Mouse (Mus musculus): Measurements from ENCODE around the gene Usp45.

The Usp45 gene

DNA sequence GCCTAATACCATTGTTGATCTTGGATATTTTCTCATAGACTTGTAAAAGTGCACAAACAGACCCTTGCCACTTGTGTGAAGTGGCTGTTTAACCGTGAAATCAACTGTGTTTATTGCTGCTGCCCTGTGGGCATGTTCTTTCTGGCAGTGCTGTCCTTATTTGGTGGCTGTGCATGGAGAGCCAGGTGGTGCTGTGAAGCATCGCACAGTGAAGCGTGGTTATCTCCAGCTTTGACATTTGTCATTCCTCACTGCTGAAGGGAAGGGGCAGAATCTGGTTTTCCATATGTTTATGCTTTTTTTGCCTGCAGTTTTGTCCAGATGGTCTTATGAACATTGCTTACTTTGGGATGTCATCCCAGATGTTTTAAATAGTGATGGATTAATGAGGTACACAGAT lies 26.7 kb downstream of the Usp45 start:
- no peak for DNase-seq (ENCODE audit: low spot score)

DNA sequence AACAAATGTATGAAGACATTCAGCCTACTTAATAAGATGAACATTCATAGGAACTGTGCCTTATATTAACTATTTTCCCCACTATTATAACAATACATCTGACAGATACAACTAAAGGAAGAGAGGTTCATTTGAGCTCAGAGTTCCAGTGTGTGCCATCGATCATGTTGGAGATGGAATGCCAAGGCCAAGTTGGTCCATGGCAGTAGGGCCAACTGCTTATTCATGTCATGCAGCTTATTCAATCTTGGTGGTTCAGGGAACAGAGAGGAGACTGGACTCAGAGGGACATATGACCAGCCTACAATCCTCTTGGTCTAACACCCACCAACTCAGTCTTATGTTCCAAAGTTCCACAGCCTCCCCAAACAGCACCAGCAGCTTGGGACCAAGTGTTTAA lies 34.1 kb downstream of the Usp45 start:
- DNase-seq (ENCODE audit: low spot score): no peak

DNA sequence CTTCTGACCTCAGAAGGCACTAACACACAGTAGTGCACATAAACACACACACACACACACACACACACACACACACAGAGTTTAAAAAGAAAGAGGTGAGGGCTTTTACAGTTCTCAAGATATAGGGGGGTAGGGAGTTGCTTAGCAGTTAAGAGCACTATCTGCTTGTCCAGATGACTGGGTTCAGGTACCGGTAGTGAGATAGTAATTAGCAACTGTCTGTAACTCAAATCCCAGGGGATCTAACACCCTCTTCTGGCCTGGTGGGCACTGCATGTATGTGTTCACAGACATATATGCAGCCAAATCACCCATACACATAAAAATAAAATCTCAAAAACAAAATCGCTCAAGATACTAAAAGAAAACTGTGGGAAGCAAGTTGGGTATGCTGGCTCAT lies 34.7 kb downstream of the Usp45 start:
- DNase-seq (ENCODE audit: low spot score): no peak

DNA sequence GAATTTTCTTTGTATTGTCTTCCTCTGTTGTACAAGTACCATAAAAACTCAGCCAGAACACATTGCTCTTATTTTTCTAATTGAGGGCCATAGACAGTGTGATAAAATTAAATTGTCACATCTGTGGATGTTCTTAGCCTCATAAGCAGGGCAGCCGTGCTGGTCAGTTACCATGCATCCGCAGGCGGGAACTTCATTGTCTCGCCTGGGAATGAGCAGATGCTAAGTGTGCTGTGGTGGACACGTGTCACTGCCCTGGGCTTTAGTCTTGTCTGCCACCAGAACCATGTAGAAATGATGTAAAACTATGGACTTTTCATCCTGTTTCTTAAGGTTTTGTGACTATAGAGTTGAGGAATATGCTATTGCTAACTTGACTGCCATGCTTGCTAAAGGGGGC lies 40.2 kb downstream of the Usp45 start:
- DNase-seq (ENCODE audit: low spot score): no peak

DNA sequence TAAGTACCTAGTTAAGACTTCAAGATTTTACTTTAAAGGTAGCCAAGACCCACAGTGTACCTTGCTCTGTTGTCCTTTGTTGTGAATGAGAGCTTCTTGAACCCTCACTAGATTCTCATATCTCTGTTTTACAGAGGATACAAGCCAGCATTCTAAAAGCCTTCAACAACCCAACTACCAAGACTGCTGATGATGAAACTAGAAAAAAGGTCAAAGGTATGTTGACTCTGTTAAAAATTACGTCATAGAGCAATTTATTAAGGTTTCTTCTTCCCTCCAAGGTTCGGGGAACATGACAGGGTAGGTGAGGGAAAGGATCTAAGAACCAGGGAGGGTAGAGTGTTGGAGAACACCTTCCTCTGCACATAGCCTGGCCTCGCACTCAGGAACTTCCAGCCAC lies 43.7 kb downstream of the Usp45 start:
- DNase-seq (ENCODE audit: low spot score): no peak

DNA sequence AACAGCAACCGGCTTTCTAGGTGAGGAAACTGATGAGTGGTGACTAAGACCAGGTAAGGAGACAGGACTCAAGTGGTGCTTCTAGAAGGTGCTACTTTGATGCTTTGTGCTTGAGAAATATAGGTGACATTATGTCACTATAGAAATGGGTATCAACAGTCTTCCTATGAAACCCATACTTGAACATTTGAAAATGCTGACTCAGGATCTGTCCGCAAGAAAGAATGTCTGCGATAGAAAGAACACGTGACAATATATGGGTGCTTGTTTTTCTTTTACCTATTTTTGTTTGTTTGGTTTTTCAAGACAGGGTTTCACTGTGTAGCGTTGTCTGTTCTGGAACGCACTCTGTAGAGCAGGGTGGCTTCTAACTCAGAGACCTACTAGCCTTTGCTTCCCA lies 45.7 kb downstream of the Usp45 start:
- no peak for DNase-seq (ENCODE audit: low spot score)

DNA sequence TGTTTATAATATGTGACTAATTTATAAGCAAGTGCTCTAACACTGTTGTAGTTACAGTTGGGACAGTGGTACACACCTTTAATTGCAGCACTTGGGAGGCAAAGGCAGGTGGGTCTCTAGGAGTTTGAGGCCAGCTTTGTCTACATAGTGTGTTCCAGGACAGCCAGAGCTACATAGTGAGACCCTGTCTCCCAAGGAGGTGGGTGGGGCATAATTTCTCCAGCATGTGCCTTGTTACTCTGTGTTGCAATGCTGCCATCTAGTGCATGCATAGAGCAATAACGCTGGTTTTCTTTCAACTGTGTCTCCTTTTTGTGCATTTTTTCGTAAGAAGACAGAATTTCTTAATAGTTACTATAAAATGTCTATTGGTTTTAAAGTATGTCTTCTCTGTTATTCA lies 47.1 kb downstream of the Usp45 start:
- peak; percentile 38 for DNase-seq (ENCODE audit: low spot score)

DNA sequence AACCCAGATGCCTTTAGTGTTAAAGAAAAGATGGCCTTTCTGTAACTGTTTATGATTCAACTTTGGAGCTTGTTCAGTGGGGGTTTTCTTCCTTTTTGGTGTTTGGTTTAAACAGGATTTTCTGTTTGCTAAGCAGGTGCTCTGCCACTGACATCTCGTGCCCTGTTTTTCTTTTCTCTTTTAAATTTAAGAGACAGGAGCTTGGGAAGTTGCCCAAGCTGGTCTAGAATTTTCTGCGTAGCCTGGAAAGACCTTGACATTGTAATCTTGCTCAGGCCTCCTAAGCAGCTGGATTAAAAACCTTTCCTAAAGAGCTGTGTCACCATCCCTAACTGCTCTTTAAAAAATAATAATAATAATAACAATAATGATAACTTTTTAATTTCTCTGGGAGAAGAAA lies 59.7 kb downstream of the Usp45 start:
- no peak for DNase-seq (ENCODE audit: low spot score)

DNA sequence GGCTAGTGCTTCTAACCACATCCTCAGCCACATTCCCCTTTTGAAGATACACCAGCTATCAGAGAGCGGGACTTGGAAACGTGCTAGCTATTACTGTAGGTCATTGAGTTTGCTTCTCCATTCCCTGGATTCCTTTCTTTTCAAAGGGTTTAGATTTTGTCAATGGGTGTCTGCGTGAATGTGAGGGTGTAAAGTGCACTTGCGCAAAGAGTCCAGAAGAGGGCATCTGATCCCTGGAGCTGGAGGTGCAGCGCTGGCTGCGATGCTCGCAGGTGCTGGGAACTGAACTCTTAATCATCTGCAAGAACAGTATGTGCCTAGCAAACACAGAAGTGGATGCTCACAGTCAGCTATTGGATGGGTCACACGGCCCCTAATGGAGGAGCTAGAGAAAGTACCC lies 65.9 kb downstream of the Usp45 start:
- no peak for DNase-seq (ENCODE audit: low spot score)

DNA sequence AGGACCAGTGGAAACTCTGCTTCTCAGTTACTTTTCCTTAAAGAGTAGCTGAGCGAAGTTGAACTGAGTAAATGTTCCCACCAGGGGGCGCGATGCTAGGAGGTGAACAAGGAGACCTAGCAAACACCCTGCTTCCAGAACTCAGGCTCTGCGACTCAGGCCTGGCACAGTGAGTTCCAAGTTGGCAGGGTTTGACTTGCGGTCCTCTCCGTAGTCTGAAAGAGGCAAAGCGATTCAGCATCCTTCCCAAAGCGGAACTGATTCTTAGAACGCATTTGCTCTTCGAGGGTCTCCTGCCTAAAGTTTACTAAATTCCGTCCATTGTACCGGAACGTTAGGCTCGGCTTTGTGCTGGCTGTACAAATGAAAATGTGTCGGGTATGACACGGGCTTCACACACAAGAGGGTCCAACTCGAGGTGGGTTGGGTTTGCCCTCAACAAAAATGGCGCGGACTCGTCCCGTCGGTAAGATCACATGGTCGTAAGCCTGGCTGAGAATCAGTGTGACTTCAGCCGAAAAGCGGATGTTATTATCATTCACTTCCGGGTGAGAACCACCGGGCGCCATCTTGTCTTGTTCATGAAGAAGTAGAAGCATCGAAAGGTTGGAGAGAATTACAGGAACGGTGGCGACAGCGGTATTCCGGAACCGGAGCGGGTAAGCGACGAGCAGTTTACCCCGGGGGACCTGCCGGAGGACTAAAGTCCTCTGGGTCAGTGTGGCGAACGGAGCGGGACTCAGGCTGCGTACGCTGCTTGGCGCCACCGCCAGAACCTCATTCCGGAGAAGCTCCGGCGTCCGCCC lies 80.7 kb downstream of the Usp45 start, which contains the start of gene Pnisr:
Gene Pnisr, plus strand, starts transcription at position 103 of the 806 bp plus-strand sequence.
- DNase-seq (ENCODE audit: low spot score): peak; percentile 96

DNA sequence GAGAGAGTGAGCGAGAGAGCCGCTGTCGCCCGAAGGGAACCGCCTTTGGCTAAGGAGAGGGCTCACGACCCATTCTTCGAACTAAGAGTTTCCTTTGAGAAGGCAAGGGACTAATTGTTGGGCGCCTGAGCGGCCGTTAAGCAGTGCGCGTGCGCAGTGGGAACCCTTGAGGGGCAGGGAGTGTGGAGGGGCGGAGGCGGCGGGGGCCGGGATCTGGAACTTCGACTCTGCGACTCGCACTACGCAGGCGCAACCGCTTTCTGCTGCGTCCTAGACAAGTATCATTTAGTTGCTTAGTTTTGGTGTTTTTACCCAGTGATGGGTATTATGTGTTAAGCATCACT lies 81.3 kb downstream of the Usp45 start:
- peak; percentile 89 for DNase-seq (ENCODE audit: low spot score)

DNA sequence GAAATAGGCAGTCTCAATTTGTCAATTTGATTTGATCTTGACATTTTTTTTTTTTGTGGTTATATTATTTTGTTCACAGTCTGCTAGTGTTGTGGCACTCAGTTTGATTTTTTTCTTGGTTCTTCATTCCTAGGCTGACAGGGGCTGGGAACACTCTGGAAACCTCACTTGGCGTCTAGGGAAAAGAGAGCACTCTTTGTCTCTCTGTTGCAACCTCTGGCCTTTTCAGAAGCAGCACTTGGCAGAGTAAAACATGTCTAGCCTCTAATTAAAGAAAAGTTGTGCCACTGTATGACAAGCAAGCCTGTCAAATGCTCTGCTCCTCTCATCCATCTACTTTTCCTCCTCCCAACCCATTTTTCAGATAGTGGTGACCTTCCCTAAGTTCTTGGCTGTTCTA lies 90.5 kb downstream of the Usp45 start:
- no peak for DNase-seq (ENCODE audit: low spot score)

DNA sequence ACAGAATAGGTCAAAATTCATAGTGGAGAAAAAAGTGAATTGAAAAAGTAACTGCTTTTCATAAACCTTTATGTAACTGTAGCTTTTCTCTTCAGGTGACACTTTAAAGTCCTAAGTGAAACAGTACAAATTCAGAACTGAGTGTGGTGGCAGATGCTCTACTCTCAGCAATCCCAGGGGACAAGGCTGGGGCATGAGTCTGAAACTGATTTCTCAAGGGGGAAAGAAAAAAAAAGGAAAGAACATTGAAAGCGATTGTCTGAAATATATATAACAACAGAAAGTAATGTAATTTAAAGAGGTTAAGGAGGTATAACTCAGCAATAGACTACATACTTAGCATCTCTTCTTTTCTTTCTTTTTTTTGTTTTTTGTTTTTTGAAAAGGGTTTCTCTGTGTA lies 98.3 kb downstream of the Usp45 start:
- DNase-seq (ENCODE audit: low spot score): no peak

DNA sequence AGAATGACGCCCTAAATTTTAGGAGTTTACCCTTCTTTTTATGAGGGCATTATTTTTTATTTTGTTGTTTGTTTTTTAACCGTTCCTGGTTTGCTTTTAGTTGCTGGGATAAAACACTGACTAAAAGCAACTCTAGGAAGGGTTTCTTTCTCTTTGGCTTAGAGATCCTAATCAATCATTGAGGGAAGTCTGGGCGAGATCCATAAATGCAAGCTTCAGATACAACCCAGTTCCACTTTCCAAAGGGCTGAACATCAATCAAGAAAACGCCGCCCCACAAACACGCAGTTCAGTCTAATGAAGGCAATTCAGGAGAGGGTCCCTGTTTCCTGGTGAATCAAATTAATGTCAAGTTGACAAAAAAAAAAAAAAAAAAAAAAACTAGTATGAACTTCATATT lies 111.8 kb downstream of the Usp45 start:
- no peak for DNase-seq (ENCODE audit: low spot score)

DNA sequence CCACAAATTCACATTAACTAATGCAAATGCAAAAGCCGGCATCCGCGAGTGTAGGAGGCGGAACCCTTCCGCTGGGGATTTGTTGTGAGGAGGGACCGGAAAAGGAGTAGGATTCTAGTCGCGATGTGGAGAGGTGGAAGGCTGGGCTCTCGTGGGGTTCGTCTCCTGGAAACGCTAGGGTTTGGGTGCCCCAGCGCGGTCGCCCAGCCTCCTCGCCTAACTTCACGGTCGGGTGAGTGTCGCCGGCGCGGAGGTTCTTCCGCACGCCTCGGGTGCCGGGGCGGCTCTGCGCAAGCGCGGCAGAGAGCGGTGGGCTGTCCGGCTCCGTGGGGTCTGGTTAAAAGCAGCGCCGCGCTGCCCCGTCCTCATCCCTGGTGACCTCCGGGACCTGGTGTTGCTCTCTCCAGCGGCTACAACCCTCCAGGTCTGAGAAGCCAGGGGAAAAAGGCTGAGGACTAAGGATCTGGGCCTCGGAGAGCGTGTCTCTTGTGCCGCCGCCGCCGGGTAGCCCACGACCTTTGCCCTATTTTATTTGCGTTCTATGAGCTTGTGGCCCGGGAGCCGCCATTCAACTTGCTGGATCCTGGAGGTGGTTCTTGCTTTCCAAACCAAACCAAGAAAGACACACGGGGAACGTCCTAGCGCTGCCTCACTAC lies 112.7 kb downstream of the Usp45 start, which contains the start of gene Coq3:
Gene Coq3, plus strand, starts transcription at position 109 of the 656 bp plus-strand sequence.
- peak; percentile 74 for DNase-seq (ENCODE audit: low spot score)

DNA sequence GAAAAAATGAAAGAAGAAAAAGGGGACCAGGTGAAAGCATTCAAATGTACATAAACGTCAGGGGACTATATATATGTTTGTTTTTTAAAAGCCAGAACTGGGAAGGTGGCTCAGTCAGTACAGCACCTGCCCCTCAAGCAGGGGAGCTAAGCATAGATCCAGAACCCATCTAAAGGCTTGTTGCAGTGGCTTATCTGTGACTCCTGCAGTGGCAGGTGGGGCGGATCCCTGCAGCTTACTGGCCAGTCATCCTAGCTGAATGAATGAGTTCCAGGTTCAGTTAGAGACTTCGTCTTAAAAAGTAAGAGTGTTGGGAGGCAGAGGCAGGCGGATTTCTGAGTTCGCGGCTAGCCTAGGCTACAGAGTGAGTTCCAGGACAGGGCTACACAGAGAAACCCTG lies 115.8 kb downstream of the Usp45 start:
- DNase-seq (ENCODE audit: low spot score): no peak

DNA sequence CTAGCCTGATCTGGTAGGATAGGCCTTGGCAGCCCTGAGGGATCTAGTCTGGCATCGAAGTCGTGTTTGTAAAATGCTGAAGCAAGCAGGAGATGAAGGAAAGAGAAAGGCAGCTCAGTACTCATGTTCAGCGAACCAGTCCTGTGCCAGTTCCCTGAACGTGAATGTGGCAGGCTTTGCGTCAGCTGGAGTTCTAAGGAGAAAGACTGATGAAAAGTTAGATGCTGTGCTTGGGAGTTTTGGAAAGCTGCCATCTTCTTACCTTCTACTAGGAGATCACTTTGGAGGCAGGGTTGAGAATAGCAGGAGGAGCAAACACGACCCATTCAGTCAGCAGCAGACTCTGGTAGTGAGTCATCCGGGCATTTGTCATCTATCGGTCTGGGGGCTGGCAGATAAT lies 118.9 kb downstream of the Usp45 start:
- DNase-seq (ENCODE audit: low spot score): no peak

All from lung, postnatal 25 days (tissue).